Mouse (Mus musculus) B cell, adult 2 months (primary cell): ENCODE data around the gene D430019H16Rik.

Source experiments
- DNase-seq, 2 experiments: peaks; one replicate each; pipeline ENCODE4 v3.0.0; 2022

D430019H16Rik gene

GRCm38 (mm10) chr12:105490794-105491193, 37.1 kb downstream of the D430019H16Rik start:
- no peak for DNase-seq

GRCm38 (mm10) chr12:105494796-105495195, 41.1 kb downstream of the D430019H16Rik start:
- no peak for DNase-seq

- DNase-seq = peak; percentile 14 to 39
These were observed 44.2 kb downstream of the D430019H16Rik start for GRCm38 (mm10) chr12:105497894-105498293.

GRCm38 (mm10) chr12:105498423-105498822, 44.8 kb downstream of the D430019H16Rik start:
- DNase-seq = no peak

DNA sequence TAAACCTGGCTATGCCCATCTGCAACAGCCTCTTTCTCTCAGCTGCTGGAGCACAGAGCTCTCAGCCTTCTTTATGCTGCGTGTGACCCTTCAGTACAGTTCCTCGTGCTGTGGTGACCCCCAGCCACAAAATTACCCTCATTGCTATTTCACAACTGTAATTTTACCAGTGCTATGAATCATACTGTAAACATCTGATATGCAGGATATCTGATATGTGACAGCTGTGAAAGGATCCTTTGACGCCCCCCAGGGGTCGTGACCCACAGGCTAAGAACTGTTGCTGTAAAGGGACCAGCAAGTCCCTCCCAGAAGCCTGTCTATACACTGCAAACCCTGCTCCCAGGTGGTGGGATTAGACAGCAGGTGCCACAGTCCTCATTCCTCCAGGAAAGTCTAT, 45.2 kb downstream of the D430019H16Rik start:
- no peak for DNase-seq

DNA sequence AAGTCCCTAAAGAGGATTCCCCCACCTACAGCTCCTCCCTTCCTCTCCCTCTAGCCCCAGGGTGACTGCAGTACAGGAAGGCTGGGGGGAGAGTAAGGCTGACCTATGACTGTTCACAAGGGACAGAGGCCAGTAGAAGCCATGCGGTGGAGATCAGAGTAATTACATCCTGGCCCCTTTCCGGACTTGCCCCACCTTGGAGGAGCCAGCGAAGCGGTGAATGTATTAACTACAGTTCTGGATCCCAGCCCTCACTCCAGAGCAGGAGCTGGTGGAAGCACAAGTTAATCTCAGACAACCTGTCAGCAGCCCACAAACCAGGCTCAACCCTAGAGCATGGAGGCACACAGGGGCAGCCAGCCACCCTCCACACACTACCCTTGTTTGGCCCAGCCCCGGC, 47.3 kb downstream of the D430019H16Rik start:
- no peak for DNase-seq

- peak; percentile 27 to 34 for DNase-seq
These were observed 51.1 kb downstream of the D430019H16Rik start for GRCm38 (mm10) chr12:105504736-105505135.

DNA sequence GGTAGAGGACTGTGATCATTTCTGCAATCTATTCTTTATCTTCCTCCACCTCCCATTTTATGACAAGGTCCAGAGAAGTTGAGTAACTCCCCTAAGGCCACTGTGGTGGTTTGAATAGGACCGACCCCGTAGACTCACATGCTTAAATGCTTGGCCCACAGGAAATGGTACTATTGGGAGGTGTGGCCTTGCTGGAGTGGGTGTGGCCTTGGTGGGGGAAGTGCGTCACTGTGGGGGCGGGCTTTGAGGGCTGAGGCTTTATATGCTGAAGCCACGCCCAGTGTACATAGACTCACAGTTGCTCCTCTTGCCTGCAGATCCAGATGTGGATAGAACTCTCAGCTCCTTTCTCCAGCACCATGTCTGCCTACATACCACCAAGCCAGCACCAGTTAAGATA, 57.5 kb downstream of the D430019H16Rik start:
- peak in 1 of 2 experiments; percentile 2 for DNase-seq

GRCm38 (mm10) chr12:105511671-105512502, 58.2 kb downstream of the D430019H16Rik start:
- no peak for DNase-seq

GRCm38 (mm10) chr12:105514111-105514510, 60.5 kb downstream of the D430019H16Rik start:
- DNase-seq = no peak

DNA sequence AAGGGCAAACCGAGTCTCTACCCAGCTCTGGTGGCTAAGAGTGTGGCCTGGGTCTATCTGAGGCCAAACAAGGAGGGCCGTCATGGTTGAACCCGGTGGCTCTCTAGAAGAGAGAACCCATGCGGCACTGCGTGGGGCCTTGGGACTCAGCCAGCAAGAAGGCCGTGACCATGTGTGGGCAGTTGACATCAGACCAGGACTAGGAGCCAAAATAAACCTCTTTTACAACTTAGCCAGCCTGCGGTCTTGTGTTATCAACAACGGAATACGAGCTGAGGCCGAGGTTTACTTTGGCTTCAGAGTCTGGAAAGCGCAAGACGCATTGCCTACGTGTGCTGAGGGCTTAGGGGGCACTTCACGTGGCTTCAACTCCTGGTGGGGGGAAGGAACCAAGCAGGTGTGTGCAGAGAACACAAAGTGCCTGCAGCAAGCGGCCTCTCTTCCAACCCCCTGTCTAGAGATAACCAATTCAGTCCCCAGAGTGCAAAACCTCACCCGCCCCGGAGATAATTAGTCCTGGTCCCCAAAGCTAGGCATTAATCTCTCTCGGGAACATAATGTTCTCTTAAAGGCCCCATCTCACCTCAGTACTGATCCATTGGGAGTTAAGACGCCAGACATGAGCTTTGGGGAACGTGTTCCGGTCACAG, 63.5 kb downstream of the D430019H16Rik start:
- DNase-seq = no peak

- no peak for DNase-seq
These were observed 66.2 kb downstream of the D430019H16Rik start for GRCm38 (mm10) chr12:105519851-105520250.

DNA sequence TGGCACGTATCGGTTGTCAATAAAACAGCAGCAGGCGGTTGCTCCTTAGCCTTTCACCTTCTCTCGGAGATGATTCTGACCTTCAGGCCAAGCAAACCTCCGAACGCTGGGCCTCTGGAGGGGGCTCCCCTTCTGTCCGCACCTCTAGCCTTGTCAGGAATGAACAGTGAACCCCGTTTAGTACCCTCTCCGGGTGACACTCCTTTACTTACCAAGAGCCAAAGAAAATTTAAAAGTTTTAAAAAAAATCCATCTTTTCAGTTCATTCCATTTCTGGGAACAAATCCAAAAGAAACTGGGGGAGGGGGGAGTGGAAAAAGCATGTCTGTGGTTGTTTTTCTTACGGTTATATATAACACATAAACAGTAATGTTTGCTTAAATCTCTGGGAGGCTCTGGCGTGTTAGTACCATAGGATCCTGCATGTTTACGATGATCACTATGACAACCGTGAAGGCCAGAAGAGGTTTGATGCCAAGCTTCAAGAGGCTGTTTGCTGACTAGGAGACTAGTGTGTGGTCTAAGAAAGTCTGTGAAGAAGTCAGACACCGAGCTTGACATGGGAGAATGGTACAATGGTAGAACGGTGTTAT, 67.6 kb downstream of the D430019H16Rik start:
- DNase-seq = no peak

- no peak for DNase-seq
These were observed 70.1 kb downstream of the D430019H16Rik start for GRCm38 (mm10) chr12:105523737-105524136.

- DNase-seq = no peak
These were observed 72.5 kb downstream of the D430019H16Rik start for GRCm38 (mm10) chr12:105526186-105526585.

DNA sequence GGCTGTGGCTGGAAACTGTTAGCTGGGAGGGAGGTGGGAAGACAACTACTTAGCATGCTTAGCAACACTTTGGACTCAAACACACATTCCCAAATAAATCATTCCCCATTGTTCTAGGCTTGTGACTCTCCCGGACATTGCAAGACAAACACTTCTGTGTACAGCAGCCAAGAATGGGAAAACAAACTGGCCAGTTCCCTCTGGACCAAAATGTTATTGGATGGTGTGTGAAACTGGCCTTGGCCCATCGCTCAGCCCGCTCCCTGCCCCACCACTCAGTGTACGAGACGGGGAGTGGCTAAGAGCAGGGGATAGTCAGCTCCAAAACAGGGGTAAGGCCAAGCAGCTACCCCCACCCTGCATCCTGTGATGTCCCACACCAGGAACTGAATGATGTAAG, 73.2 kb downstream of the D430019H16Rik start:
- no peak for DNase-seq

DNA sequence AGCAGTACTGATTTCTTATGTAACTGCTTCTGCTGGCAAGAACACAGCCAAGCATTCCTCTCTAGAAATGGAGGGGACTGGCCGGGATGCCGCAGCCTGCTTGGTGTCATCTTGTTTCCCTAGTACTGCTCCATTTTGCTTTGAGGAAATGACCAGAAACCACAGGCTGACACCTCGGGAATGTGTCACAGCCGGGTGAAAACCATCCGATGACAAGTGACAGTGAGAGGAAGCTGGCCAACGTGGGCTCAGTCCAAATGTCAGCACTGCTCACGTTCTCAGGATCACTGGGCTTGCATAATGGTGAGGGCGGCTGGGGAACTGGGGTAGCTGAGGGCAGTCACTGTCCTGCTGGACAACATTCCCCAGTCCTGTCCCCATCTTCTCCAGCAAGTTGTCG, 75.9 kb downstream of the D430019H16Rik start:
- DNase-seq = no peak

DNA sequence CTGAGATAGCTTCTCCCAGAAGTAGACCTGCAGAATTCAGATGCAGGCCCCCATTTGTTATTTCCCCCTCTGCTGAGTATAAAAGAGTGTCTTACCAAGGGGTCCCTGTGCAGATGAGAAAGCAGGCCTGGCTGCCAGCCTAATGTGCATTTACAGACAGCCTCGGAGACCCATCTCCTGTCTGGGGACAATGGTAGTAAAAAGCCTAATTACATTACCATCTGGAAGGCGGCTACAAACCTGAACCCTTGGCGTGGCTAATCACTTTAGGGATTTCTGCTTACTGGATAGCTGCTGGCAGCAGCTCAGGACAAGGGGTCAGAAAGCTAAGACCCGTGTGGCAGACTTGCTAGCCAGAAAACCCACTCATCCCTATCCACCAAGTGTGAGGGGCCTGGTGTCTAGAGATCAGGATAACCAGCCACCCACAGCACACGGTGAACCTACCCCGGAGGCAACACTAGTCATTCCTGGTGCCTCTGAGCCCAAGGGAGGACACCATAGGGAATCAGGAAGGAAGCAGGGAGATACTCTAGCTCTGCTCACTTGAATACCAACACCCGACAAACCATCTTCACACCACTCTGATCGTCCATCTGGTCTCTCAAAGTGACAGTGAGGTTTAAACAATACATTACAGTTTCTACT, 78.2 kb downstream of the D430019H16Rik start:
- DNase-seq = no peak

- DNase-seq = no peak
These were observed 81.2 kb downstream of the D430019H16Rik start for GRCm38 (mm10) chr12:105534842-105535241.

DNA sequence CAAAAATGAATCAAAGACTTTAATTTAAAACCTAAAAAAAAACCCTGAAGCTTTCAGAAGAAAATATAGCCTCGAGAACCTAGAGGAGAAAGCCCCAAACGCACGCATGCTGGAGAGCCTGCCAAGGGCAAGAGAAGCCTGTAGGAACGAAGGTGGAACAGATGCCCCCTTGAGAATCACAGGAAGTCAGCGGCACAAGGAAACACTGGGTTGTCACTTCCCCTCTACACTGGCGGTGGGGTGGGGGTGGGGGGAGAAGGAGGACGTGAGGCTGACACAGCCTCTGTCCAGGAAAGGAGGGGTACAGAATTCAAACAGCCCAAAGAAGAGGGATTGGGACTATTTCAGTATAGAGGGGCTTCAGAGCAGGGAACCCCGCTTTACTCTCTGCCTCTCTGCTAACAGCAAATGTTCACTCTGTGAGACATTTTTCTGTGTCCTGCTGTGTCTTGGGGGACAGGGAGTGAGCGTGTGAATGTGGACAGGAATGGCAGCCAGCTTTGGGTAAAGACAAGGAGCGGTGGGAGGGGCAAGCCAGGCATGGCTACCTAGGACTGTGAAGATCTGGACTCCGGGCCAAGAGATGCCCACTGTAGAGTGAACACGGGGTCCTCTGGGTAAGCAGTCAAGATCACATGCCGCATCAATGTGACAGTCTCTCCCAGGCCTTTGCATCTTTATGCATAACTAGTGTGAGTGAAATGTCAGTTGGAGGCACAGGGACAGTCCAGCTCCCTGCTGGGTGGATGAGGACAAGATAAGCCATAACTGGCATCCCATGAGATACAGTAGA, 82.5 kb downstream of the D430019H16Rik start:
- no peak for DNase-seq

DNA sequence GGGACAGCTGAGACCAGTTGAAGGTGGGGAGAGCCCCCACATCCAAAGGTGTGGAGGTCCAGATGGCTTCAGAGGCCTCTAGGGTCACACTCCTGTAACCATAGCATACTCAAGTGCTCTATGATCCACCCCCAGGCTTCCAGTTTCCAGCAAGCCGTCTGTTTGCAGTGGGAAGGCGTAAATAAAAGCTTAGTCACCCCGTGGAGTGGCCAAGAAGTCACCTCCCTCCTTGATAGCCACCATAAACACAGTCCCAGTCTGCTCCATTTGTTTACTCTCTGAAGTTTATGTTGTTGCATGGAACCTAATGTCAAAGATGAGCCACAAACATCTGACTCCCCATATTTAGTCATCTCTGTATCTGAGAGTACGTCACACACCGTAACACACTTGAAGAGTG, 83.5 kb downstream of the D430019H16Rik start:
- DNase-seq = no peak

- DNase-seq = no peak
These were observed 86.0 kb downstream of the D430019H16Rik start for GRCm38 (mm10) chr12:105539649-105540048.
